Mouse (Mus musculus) neural tube, embryonic 12.5 days (tissue): ENCODE measurements around the gene Coro1a. TPM values are rescaled to one million over a fixed set of nuclear protein-coding genes. Genes with fewer than 3 reads are reported as not detected.

Source experiments
- ATAC-seq: fragments of 200-750 bp; cut with Nextera tagmentation; 2 replicates; pipeline ENCODE4 v1.8.0; 2017; ENCODE audit warnings: low read depth, mild to moderate bottlenecking, moderate TSS enrichment, moderate library complexity; ENCODE audit not compliant: low FRiP score
- H3K27ac ChIP-seq: fragments of 300-500 bp; sonication (generic); 2 replicates; pipeline ENCODE4 v1.5.1; 2016
- H3K27me3 ChIP-seq: fragments of 300-500 bp; sonication (generic); replicated peaks from 2 replicates; pipeline ENCODE4 v1.6.1; 2016; ENCODE audit warnings: mild to moderate bottlenecking
- H3K36me3 ChIP-seq: fragments of 300-500 bp; sonication (generic); 2 replicates; pipeline ENCODE4 v1.6.1; 2016; ENCODE audit warnings: mild to moderate bottlenecking
- H3K4me1 ChIP-seq: fragments of 300-500 bp; sonication (generic); 2 replicates; pipeline ENCODE4 v1.6.1; 2016
- H3K4me2 ChIP-seq: fragments of 300-500 bp; sonication (generic); replicated peaks from 2 replicates; pipeline ENCODE4 v1.6.1; 2016; ENCODE audit warnings: mild to moderate bottlenecking
- H3K4me3 ChIP-seq: fragments of 300-500 bp; sonication (generic); 2 replicates; pipeline ENCODE4 v1.5.1; 2016
- H3K9ac ChIP-seq: fragments of 300-500 bp; sonication (generic); 2 replicates; pipeline ENCODE4 v1.6.1; 2016; ENCODE audit warnings: mild to moderate bottlenecking
- H3K9me3 ChIP-seq: fragments of 300-500 bp; sonication (generic); 2 replicates; pipeline ENCODE4 v1.6.1; 2016; ENCODE audit warnings: mild to moderate bottlenecking
- WGBS: fragments of 180-500 bp; shearing (Covaris S2); methylation state at CpG from one replicate; pipeline ENCODE4 v1.1.7; 2016; 5-methylcytosine and 5-hydroxymethylcytosine counted together
- polyA plus RNA-seq: library from polyadenylated mRNA; unstranded; fragments of >200 nt; fragmentation: Nextera tagmentation; extraction: Ambion mirVana; gene quantifications from 2 replicates; pipeline ENCODE4 v1.2.1, GENCODE M21; 2016

Coro1a gene
- 70.5 and 71.5 TPM in 2 replicates for polyA plus RNA-seq

GRCm38 (mm10) chr7:126707442-126708174 is at the start of gene Coro1a:
Gene Coro1a, minus strand, starts transcription at chr7:126707787.
- 92% methylated on average over 19 of the region's 19 CpGs for WGBS
- no peak within 1 kb of the TSS for H3K4me3 ChIP-seq
- no peak for ATAC-seq

GRCm38 (mm10) chr7:126754866-126755265 is 47.3 kb upstream of the Coro1a start:
- H3K9ac ChIP-seq = no peak overlapping the region

More at GRCm38 (mm10) chr7:126707442-126708174, at the start of gene Coro1a:
- 0 out of 2 replicates have a peak, but pooled peaks cover 24% of the 10 kb centered on the region for H3K27me3 ChIP-seq
- no peak within 1 kb of the TSS for H3K9ac ChIP-seq
- no peak within 1 kb of the TSS for H3K4me2 ChIP-seq
- H3K36me3 ChIP-seq = no peaks in the 10 kb centered on the region; the same call in 1 of the 2 replicates
- H3K9me3 ChIP-seq = no peaks in the 10 kb centered on the region
- no peak within 1 kb of the TSS for H3K27ac ChIP-seq
- peaks cover 18% of the 10 kb centered on the region for H3K4me1 ChIP-seq

GRCm38 (mm10) chr7:126749582-126750343 is 42.2 kb upstream of the Coro1a start:
- Histone ChIP-seq H3K9me3 (no peaks in the 10 kb centered on the region), H3K27me3 (no peaks in the 10 kb centered on the region), H3K36me3 (no peaks in the 10 kb centered on the region), H3K4me1 (0 out of 2 replicates have a peak, but pooled peaks cover 3% of the 10 kb centered on the region), H3K9ac (no peak overlapping the region), H3K27ac (no peak overlapping the region), H3K4me3 (no peak overlapping the region), H3K4me2 (no peak overlapping the region)
- WGBS = 96% methylated on average over 17 of the region's 17 CpGs
- no peak for ATAC-seq

More at GRCm38 (mm10) chr7:126754866-126755265, 47.3 kb upstream of the Coro1a start:
- ATAC-seq = peak; percentile 48
- Histone ChIP-seq H3K4me2 (peak overlapping the region; percentile 32; the same call in 1 of the 2 replicates), H3K36me3 (no peaks in the 10 kb centered on the region), H3K27ac (no peak overlapping the region), H3K4me3 (no peak overlapping the region), H3K27me3 (no peaks in the 10 kb centered on the region), H3K9me3 (no peaks in the 10 kb centered on the region), H3K4me1 (peaks cover 6% of the 10 kb centered on the region; the same call in 1 of the 2 replicates)
- WGBS = 1% methylated on average over 9 of the region's 9 CpGs

- WGBS = 77% methylated on average over 7 of the region's 7 CpGs
- Histone ChIP-seq H3K9ac (no peak overlapping the region), H3K27me3 (no peaks in the 10 kb centered on the region), H3K36me3 (no peaks in the 10 kb centered on the region), H3K4me1 (no peaks in the 10 kb centered on the region), H3K9me3 (no peaks in the 10 kb centered on the region), H3K4me3 (no peak overlapping the region), H3K4me2 (no peak overlapping the region), H3K27ac (no peak overlapping the region)
- ATAC-seq = no peak
Measured at GRCm38 (mm10) chr7:126748824-126749223, 41.2 kb upstream of the Coro1a start.

GRCm38 (mm10) chr7:126746798-126747197 is 39.2 kb upstream of the Coro1a start:
- Histone ChIP-seq H3K27me3 (no peaks in the 10 kb centered on the region), H3K9me3 (no peaks in the 10 kb centered on the region), H3K4me1 (no peaks in the 10 kb centered on the region), H3K9ac (no peak overlapping the region), H3K36me3 (no peaks in the 10 kb centered on the region), H3K27ac (no peak overlapping the region), H3K4me2 (no peak overlapping the region), H3K4me3 (no peak overlapping the region)
- ATAC-seq = no peak
- 37% methylated on average over 6 of the region's 6 CpGs for WGBS

- no peak for ATAC-seq
- H3K27ac ChIP-seq = no peak overlapping the region
- H3K4me1 ChIP-seq = no peaks in the 10 kb centered on the region
- H3K9ac ChIP-seq = no peak overlapping the region
- no peaks in the 10 kb centered on the region for H3K27me3 ChIP-seq
- H3K9me3 ChIP-seq = no peaks in the 10 kb centered on the region
- 94% methylated on average over 12 of the region's 12 CpGs for WGBS
- H3K4me3 ChIP-seq = no peak overlapping the region
- no peak overlapping the region for H3K4me2 ChIP-seq
- no peaks in the 10 kb centered on the region for H3K36me3 ChIP-seq
Measured at GRCm38 (mm10) chr7:126746066-126746465, 38.5 kb upstream of the Coro1a start.

- H3K9ac ChIP-seq = no peak overlapping the region
- H3K36me3 ChIP-seq = no peaks in the 10 kb centered on the region
- WGBS = 92% methylated on average over 13 of the region's 13 CpGs
- no peak overlapping the region for H3K4me3 ChIP-seq
- no peak overlapping the region for H3K4me2 ChIP-seq
- no peak for ATAC-seq
- H3K4me1 ChIP-seq = no peaks in the 10 kb centered on the region
- no peak overlapping the region for H3K27ac ChIP-seq
- H3K27me3 ChIP-seq = no peaks in the 10 kb centered on the region
- no peaks in the 10 kb centered on the region for H3K9me3 ChIP-seq
Measured at GRCm38 (mm10) chr7:126741964-126742482, 34.4 kb upstream of the Coro1a start.

GRCm38 (mm10) chr7:126741452-126741851 is 33.9 kb upstream of the Coro1a start:
- H3K9ac ChIP-seq = no peak overlapping the region
- H3K36me3 ChIP-seq = no peaks in the 10 kb centered on the region
- H3K9me3 ChIP-seq = no peaks in the 10 kb centered on the region
- no peak overlapping the region for H3K4me2 ChIP-seq
- no peak overlapping the region for H3K4me3 ChIP-seq
- H3K27me3 ChIP-seq = no peaks in the 10 kb centered on the region
- WGBS = 86% methylated on average over 5 of the region's 5 CpGs
- no peak overlapping the region for H3K27ac ChIP-seq
- ATAC-seq = no peak
- H3K4me1 ChIP-seq = no peaks in the 10 kb centered on the region

GRCm38 (mm10) chr7:126740977-126741376 is 33.4 kb upstream of the Coro1a start:
- 85% methylated on average over 5 of the region's 5 CpGs for WGBS
- H3K27me3 ChIP-seq = no peaks in the 10 kb centered on the region
- ATAC-seq = no peak

GRCm38 (mm10) chr7:126740132-126740735 is 32.6 kb upstream of the Coro1a start:
- Histone ChIP-seq H3K4me2 (no peak overlapping the region), H3K4me3 (no peak overlapping the region), H3K27me3 (no peaks in the 10 kb centered on the region), H3K27ac (no peak overlapping the region), H3K9me3 (no peaks in the 10 kb centered on the region), H3K36me3 (no peaks in the 10 kb centered on the region), H3K9ac (no peak overlapping the region), H3K4me1 (no peaks in the 10 kb centered on the region)
- WGBS = 83% methylated on average over 13 of the region's 13 CpGs
- no peak for ATAC-seq

More at GRCm38 (mm10) chr7:126740977-126741376, 33.4 kb upstream of the Coro1a start:
- no peak overlapping the region for H3K4me3 ChIP-seq
- no peak overlapping the region for H3K4me2 ChIP-seq
- H3K27ac ChIP-seq = no peak overlapping the region
- no peaks in the 10 kb centered on the region for H3K4me1 ChIP-seq
- H3K9me3 ChIP-seq = no peaks in the 10 kb centered on the region
- no peaks in the 10 kb centered on the region for H3K36me3 ChIP-seq
- H3K9ac ChIP-seq = no peak overlapping the region

- Histone ChIP-seq H3K4me1 (no peaks in the 10 kb centered on the region), H3K9me3 (no peaks in the 10 kb centered on the region), H3K27me3 (no peaks in the 10 kb centered on the region), H3K36me3 (no peaks in the 10 kb centered on the region), H3K9ac (no peak overlapping the region), H3K4me3 (no peak overlapping the region), H3K4me2 (no peak overlapping the region), H3K27ac (no peak overlapping the region)
- 87% methylated on average over 17 of the region's 17 CpGs for WGBS
- ATAC-seq = no peak
Measured at GRCm38 (mm10) chr7:126739551-126739950, 32.0 kb upstream of the Coro1a start.

GRCm38 (mm10) chr7:126736122-126736521 is 28.5 kb upstream of the Coro1a start:
- ATAC-seq = no peak
- no peak overlapping the region for H3K4me2 ChIP-seq
- WGBS = 87% methylated on average over 8 of the region's 8 CpGs

More at GRCm38 (mm10) chr7:126736122-126736521, 28.5 kb upstream of the Coro1a start:
- H3K4me3 ChIP-seq = no peak overlapping the region
- no peaks in the 10 kb centered on the region for H3K9me3 ChIP-seq
- no peak overlapping the region for H3K27ac ChIP-seq
- H3K36me3 ChIP-seq = no peaks in the 10 kb centered on the region
- H3K27me3 ChIP-seq = no peaks in the 10 kb centered on the region
- no peaks in the 10 kb centered on the region for H3K4me1 ChIP-seq
- H3K9ac ChIP-seq = no peak overlapping the region
